Mouse (Mus musculus) c-Kit-positive CD71-positive TER-119-negative erythroid progenitor cells, embryonic 14.5 days (primary cell): ENCODE measurements around the gene Prkcq.

Source experiments
- DNase-seq: peaks from one replicate; pipeline ENCODE4 v3.0.0-alpha.2; 2013; ENCODE audit warnings: low read depth

Prkcq gene

DNA sequence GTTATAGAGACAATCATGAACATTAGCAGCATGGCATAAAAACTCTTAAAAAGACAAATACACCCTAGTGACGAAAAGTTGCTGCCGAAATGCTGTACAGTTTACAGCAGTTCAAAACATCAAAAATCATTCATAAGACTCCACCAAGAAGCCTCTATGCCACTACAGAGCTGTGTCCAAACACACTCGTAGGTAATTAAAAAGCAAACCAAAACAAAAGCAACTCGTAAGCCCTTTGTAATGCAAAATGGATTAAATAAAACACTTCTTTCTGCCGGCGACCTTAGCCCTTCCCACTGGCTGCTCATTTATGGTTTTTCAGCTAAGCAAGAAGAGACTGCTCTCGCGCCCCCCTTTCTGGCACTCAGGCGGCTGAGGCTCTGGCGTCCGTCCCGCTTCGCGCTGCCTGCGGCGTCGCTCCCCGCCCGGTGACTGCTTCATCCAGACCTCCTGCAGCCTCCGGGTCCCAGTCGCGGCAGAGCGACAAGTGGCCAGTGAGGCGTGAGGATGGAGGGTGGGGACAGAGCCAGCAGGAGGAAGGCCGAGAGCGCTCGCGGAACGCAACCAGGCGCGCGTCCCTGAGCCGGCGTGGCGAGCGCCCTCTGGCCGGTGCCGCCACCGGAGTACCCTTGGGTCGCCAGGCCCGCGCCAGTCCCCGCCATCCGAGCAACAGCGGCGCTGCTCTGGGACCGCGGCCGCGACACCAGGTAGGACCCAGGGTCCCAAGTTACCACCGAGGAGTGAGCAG is at the start of gene Prkcq:
Gene Prkcq (plus strand): TSS at position 355 of the 748 bp plus-strand sequence.
- DNase-seq = no peak

- no peak for DNase-seq
Observed at GRCm38 (mm10) chr2:11130881-11131280, 41.0 kb upstream of the Prkcq start.

DNA sequence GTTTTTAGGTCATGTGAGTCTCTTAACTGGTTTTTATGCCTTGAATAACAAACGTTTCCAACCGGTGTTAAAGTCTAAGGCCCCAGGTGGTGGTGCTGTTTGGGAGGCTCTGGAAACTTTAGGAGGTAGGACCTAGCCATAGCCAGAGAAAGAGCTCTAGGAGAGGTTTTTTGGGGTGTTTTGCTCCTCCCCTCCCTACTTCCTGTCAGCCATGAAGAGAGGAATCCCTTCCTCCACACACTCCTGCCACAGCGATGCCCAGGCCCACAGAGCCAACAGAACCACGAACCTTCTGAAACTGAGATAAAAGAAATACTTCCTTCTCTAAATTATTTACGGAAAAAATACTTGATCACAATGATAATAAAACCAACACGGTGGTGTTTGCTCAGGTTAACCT is 36.2 kb upstream of the Prkcq start:
- DNase-seq = no peak

DNA sequence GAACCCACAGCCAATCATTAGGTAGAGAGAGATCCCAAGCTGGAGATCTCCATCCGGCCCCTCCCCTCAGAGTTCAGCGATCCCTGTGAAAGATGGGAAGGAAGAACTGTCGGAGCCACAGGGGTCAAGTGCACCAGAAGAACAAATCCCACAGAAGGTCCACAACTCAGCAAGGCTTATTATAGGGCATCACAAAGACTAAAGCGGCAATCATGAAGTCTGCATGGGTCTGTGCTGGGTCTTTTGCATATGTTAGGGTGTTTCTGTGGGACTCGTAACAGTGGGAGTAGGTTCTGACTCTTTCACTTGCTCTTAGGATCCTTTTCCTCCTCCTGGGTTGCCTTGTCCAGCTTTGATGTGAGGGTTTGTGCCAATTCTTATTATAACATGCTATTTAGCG is 33.8 kb upstream of the Prkcq start:
- no peak for DNase-seq

DNA sequence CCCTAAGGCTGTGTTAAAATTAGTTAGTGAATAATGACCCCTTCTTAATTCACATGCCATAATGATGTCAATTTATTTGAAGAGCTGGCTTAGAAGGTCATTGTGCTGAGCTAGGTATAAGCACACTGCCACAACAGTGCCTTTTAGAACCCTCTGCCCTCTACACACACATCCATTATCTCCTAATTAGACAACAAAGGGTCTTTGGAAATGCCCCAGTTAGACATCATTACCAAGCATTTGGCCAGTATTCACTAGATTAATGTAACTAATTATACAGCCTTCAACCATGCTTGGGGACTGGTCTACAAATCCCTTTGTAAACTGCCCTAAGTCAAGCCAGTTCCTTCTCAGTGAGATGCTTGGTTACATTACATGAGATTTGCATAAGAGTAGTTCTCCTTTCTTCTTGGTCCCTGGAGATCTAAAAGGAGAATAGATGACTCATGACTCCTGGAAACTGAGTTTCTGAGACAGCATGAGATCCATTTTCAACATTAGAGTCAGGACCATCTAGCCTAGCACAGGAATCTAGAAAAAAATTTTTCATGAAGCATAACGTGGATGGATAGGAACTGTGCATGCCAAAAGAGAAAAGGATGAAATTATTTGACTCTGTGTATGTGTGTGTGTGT is 32.3 kb upstream of the Prkcq start:
- DNase-seq = no peak

GRCm38 (mm10) chr2:11140385-11140784 is 31.5 kb upstream of the Prkcq start:
- DNase-seq = no peak

- DNase-seq = no peak
Observed at GRCm38 (mm10) chr2:11149091-11149490, 22.8 kb upstream of the Prkcq start.

DNA sequence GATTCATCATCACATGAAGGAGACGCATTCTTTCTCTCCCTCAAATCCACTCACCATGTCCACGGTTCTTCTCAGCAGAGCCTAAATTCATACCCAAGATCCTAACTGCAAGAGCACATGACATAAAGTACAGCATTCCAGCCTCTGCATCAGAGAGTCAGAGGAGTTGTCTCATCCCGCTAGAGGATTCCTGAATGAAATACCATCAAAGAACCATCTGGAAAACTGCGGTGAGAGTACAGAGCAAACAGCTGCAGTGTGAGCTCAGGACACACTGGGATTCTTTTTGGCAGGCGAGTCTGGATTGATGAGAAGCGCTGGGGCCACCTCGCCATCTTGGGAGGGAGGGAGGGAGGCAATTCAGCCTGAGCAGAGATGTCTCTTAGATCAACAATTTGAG is 20.9 kb upstream of the Prkcq start:
- no peak for DNase-seq

DNA sequence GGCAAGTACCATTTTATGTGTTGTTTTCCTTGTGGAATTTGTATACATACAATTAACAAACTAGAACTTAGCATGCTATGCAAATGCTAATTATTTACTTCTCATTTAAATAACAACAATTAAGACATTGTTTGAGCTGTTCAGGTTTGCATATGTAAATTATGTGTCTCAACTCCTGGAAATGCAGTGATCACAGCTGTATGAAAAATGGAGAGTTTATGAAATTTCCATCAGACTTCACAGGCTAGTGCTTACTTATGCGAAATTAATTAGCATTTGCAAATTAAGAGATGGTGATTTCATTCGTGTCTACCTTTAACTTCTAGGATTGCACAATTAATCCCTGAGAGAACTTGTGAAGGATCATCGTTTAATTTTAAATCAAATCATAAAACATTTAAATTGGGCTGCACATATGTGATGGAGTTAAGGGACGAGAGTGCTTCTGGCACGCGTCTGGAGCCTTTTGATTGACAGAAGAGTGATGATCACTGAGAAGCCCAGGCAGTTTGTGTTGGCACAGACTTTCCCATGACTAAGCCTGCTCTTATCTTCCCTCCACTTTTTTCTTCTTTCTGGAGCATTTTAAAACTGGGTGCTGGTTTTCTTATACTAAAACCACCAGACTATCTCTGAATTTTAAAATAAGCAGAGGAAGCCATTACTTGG is 20.1 kb upstream of the Prkcq start:
- no peak for DNase-seq

DNA sequence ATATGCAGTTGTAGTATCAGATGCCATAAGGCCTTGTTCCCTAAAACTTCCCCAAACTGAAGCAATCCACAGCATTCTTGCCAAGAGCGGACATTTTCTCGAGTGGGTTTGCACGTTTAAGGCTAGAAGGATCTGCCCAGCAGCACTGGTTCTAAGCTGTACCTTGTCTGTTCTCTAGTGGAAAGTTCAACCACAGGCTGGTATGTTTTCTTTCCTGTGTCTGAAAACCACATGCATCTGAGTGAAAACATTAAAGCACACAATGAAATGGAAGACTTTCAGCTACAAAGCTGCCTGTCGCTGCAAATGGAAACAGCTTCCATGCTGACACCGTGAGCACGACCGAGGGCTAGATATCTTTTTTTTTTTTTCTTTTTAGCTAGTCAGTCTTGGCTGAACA is 12.3 kb upstream of the Prkcq start:
- no peak for DNase-seq

GRCm38 (mm10) chr2:11160696-11161095 is 11.2 kb upstream of the Prkcq start:
- DNase-seq = no peak

GRCm38 (mm10) chr2:11161336-11161735 is 10.6 kb upstream of the Prkcq start:
- no peak for DNase-seq

GRCm38 (mm10) chr2:11162701-11163100 is 9.2 kb upstream of the Prkcq start:
- no peak for DNase-seq

DNA sequence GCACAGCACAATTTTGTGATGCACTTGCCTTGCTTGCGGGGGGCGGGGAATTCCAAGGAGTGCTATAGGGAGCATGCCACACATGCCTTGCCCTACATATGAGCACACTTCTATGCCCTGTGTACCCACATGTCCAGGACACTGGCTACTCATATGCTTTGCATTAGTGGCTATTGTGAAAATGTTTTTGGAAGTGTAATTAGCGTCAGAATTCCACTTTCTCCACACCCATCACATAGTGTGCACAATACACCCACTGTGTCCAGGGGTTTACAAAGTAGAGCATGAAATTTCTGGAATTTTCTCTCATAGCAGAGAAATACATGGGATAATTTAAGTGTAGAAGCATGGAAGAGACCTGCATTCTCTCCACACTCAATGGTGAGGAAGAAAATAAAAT is 7.7 kb upstream of the Prkcq start:
- no peak for DNase-seq

DNA sequence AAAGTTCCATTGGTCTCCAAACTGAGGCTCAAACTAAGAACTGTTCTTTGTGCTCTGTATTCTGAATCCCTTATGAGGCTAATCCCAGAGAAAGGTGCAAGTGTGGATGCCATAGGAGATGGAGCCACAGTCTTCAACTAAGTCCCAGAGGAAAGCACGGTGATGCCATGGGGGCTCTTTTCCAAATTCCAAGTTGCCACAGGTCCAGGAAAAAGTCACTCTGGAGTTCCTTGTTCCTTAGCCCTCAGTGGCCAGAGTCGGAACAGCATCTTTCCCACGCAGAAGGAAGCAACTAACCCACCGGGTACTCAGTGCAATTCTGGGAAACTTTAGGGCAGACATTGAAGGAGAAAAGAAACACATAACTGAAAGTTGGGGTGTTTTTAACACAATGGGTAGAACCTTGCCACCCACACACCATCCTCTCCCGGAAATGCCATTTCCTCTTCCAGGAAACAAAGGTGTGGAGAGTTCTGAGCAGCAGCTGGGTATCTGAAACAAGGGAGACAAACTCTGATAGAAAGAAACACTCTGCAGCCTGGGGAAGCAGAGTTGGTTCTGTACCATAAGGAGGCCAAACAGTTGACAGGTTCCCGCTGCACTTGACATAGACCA is 2.1 kb upstream of the Prkcq start:
- DNase-seq = no peak

GRCm38 (mm10) chr2:11172831-11173414 is 1.0 kb downstream of the Prkcq start:
- DNase-seq = no peak

- DNase-seq = no peak
Observed at GRCm38 (mm10) chr2:11173521-11173920, 1.6 kb downstream of the Prkcq start.

- no peak for DNase-seq
Observed at GRCm38 (mm10) chr2:11174101-11174500, 2.2 kb downstream of the Prkcq start.

GRCm38 (mm10) chr2:11177880-11178279 is 6.0 kb downstream of the Prkcq start:
- no peak for DNase-seq

DNA sequence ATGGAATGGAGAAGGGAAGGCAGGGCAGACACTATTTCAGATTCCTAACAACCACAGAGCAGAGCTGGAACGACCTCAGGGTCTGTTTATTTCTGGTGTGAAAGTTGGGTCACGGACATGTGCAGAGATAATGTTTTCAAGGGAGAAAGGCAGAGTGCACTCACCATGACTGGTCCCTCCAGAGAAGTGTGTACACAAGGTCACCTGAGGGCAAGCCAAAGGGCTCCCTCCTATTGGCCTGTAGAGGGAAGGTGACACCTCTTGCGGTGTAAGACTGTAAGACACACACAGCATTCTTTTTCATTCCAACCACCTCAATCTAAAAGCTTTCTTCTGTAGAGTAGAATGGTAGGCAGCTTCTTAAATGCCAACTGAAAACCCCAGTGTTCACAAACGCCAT is 9.6 kb downstream of the Prkcq start:
- DNase-seq = no peak

DNA sequence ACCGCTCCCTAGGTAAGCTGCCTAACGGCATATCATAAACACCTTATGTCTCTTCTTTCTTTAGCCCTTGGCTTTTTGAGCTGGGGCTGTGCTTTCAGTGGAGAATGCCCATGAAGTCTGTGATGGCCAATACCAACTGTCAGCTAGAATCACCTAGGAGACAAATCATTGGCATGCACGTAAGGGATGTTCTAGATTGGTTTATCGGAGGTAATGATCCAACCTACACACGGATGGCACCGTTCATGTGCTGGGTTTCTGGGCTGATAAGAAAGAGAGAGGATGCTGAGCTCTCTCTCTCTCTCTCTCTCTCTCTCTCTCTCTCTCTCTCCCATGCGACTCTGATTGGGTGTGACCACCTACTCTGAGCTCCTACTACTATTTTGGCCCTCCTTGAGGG is 10.2 kb downstream of the Prkcq start:
- DNase-seq = no peak

DNA sequence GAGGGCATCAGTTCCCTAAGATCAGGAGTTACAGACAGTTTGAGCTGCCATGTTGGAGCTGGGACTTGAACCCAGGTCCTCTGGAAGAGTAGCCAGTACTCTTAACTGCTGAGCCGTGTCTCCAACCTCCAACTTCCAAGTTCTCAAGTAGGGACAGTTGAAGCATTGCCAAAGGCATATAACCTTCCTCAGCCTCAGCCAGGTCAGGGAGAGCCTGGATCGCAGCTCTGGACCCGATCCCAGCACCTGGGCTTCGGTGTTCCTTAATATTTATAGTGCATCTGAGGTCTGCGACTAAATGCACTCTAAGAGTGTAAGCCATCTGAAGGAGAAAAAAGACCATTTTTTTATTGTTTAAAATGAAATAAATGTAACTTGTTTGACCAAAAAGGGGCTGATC is 12.1 kb downstream of the Prkcq start:
- no peak for DNase-seq

DNA sequence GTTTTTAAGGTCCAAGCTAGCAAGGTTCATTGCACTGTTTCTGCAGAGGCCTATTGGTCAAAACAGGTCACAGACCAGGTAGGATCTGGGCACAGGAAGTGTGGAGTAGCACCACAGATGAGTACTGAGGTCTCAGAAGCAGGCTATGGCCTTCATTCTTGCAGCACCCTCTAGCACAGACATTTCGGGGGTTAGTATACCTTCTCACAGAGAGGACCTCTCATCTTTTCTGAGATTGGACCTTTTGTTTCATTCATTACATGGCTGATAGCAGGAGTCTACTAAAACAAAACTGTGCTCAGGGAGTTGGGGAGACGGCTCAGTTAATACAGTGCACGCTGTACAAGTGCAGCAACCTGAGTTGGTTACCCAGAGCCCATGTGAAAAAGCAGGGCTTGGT is 14.7 kb downstream of the Prkcq start:
- DNase-seq = no peak
